Mouse (Mus musculus) forebrain, embryonic 11.5 days (tissue): ENCODE results near the gene Eif2b5. TPM values are rescaled to one million over a fixed set of nuclear protein-coding genes. Genes with fewer than 3 reads are reported as not detected.

Source experiments
- ATAC-seq: fragments of 200-750 bp; cut with Nextera tagmentation; replicated peaks from 2 replicates; pipeline ENCODE4 v1.8.0; 2017; ENCODE audit warnings: moderate TSS enrichment; ENCODE audit not compliant: low FRiP score
- DNase-seq: peaks from one replicate; pipeline ENCODE4 v3.0.0-alpha.2; 2017; ENCODE audit warnings: low spot score
- H3K27ac ChIP-seq: fragments of 300-500 bp; sonication (generic); 2 replicates; pipeline ENCODE4 v1.5.1; 2014; ENCODE audit warnings: low read depth, low read length
- H3K27me3 ChIP-seq: fragments of 300-500 bp; sonication (generic); 2 replicates; pipeline ENCODE4 v1.6.1; 2014; ENCODE audit warnings: mild to moderate bottlenecking, low read length, mixed read lengths; ENCODE audit not compliant: control insufficient read depth, insufficient read depth
- H3K36me3 ChIP-seq: fragments of 300-500 bp; sonication (generic); 2 replicates; pipeline ENCODE4 v1.6.1; 2014; ENCODE audit warnings: mild to moderate bottlenecking, low read length, moderate library complexity, mixed read lengths; ENCODE audit not compliant: control insufficient read depth, insufficient read depth
- H3K4me1 ChIP-seq: fragments of 300-500 bp; sonication (generic); replicated peaks from 2 replicates; pipeline ENCODE4 v1.6.1; 2014; ENCODE audit warnings: low read length, mixed read lengths; ENCODE audit not compliant: control insufficient read depth, insufficient read depth
- H3K4me2 ChIP-seq: fragments of 300-500 bp; sonication (generic); 2 replicates; pipeline ENCODE4 v1.6.1; 2014; ENCODE audit warnings: low read depth, mild to moderate bottlenecking, low read length, moderate library complexity, mixed read lengths; ENCODE audit not compliant: severe bottlenecking
- H3K4me3 ChIP-seq: fragments of 300-500 bp; sonication (generic); 2 replicates; pipeline ENCODE4 v1.5.1; 2014; ENCODE audit warnings: low read depth, low read length
- H3K9ac ChIP-seq: fragments of 300-500 bp; sonication (generic); 2 replicates; pipeline ENCODE4 v1.6.1; 2014; ENCODE audit warnings: low read length
- H3K9me3 ChIP-seq: fragments of 300-500 bp; sonication (generic); 2 replicates; pipeline ENCODE4 v1.6.1; 2016; ENCODE audit warnings: low read length, mixed read lengths; ENCODE audit not compliant: control insufficient read depth
- WGBS: fragments of 180-500 bp; shearing (Covaris S2); extraction: QIAGEN DNeasy Blood & Tissue Kit; methylation state at CpG from one replicate; pipeline ENCODE4 v1.1.7; 2014; 5-methylcytosine and 5-hydroxymethylcytosine counted together
- polyA plus RNA-seq: library from polyadenylated mRNA; unstranded; fragments of >200 nt; fragmentation: Nextera tagmentation; extraction: Ambion mirVana; gene quantifications from 2 replicates; pipeline ENCODE4 v1.2.1, GENCODE M21; 2014

The Eif2b5 gene
- polyA plus RNA-seq, 1 experiment from 2014 or later, result 138 TPM

DNA sequence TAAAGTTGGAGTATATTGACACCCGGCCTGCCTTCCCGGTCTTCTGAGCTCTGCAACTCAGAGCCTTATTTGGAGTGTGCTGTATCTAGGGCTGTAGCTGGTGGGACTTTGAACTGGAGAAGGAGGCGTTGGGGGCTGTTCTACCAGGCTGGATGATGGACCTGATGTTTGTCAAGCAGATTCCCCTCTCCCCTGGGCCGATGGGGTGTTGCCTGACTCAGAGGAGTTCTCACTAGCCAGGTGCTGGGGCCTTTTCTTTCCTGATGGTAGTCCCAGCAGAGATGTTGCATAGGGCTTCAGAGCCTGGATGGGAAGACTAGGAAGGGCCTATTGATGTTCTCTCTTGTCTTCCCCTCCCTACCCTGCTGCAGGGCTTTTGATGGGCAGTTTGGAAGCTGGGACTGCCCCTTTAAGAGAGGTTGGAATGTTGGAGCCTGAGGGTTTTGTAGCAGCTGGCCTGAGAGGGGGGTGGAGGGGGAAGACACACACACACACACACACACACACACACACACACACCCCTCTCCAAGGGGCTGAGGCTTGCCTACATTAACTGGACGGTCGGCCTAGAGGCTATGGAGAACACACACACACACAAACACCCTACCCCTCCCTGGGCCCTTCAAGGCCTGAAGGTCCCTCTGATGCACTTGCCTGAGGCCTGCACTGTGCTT is 19.2 kb downstream of the Eif2b5 start:
- H3K4me1 ChIP-seq, result peaks cover 6% of the 10 kb centered on the region; the same call in 1 of the 2 replicates
- peak overlapping the region; percentile 68 for H3K4me2 ChIP-seq
- no peaks in the 10 kb centered on the region for H3K9me3 ChIP-seq
- peak overlapping the region; percentile 84; the same call in 1 of the 2 replicates for H3K27ac ChIP-seq
- H3K4me3 ChIP-seq, result peak overlapping the region; percentile 92
- WGBS, result under 1% methylated on average over 6 of the region's 6 CpGs
- peak; percentile 80 for DNase-seq
- no peaks in the 10 kb centered on the region for H3K36me3 ChIP-seq
- peak overlapping the region; percentile 97 for H3K9ac ChIP-seq
- ATAC-seq, result peak; percentile 64
- no peaks in the 10 kb centered on the region for H3K27me3 ChIP-seq

DNA sequence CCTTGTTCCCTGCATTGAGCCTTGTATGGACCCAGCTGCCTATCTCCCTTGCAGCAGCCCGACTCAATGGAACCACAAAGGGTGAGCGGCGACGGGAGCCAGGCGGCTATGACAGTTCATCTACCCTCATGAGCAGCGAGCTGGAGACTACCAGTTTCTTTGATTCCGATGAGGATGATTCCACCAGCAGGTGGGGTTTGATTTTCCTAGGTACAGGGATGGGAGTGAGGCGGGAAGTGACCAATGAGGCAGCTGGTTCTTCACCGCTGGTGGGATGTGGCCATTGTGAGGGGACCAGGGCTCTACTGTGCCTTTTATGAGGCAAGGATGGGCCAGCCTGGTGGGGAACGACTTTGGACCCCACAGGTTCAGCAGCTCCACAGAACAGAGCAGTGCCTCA is 25.3 kb downstream of the Eif2b5 start:
- no peaks in the 10 kb centered on the region for H3K4me1 ChIP-seq
- H3K27me3 ChIP-seq, result no peaks in the 10 kb centered on the region
- H3K4me3 ChIP-seq, result no peak overlapping the region
- H3K9me3 ChIP-seq, result no peaks in the 10 kb centered on the region
- no peak overlapping the region for H3K9ac ChIP-seq
- 83% methylated on average over 10 of the region's 10 CpGs for WGBS
- H3K27ac ChIP-seq, result no peak overlapping the region
- H3K4me2 ChIP-seq, result no peak overlapping the region
- DNase-seq, result no peak
- no peak for ATAC-seq
- peaks cover 23% of the 10 kb centered on the region for H3K36me3 ChIP-seq

DNA sequence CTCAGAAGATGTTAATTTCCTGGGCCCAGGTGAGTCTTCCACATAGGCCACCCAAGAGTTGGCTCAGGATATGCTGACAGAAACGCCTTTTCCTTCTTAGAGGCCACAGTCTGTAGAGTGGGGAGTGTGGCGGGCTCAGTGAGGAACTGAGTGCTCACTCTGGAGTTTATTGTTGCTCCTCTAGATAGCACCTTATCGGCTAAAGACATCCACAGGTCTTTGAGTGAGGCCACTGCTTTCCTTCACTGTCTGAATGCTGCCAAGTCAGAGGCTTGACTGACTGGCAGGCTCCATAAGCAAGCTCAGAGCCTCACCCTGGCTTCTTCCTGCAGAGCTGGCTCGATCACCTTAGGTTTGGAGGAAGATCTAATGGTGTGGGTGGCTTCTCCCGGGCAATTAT is 30.2 kb downstream of the Eif2b5 start:
- H3K4me2 ChIP-seq, result no peak overlapping the region
- DNase-seq, result no peak
- peaks cover 32% of the 10 kb centered on the region for H3K36me3 ChIP-seq
- H3K9me3 ChIP-seq, result no peaks in the 10 kb centered on the region
- 0 out of 2 replicates have a peak overlapping the region, but pooled peaks have one; percentile 15 for H3K27ac ChIP-seq
- no peak overlapping the region for H3K9ac ChIP-seq
- ATAC-seq, result no peak
- 91% methylated on average over 5 of the region's 5 CpGs for WGBS
- no peaks in the 10 kb centered on the region for H3K4me1 ChIP-seq
- H3K4me3 ChIP-seq, result no peak overlapping the region
- no peaks in the 10 kb centered on the region for H3K27me3 ChIP-seq

DNA sequence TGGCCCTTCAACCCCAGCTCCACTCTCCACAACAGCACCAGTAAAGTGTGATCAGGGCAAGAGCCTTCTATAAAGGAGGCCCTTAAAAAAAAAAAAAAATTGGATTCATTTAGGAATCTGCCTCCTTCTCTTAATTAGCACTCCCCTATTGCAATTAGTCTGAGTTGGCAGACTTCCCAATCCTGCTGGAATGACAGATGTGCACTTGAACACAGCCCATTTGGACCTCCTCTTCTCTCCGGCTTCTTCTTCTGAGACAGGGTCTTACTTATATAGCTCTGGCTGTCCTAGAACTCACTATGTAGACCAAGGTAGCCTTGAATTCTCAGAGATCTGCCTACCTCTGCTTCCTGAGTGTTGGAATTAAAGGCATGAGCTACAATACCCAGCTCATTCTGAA is 30.8 kb downstream of the Eif2b5 start:
- H3K36me3 ChIP-seq, result peaks cover 28% of the 10 kb centered on the region
- no peak for ATAC-seq
- WGBS, result 89% methylated on average over 1 of the region's 1 CpGs
- DNase-seq, result no peak
- no peaks in the 10 kb centered on the region for H3K4me1 ChIP-seq
- no peak overlapping the region for H3K4me3 ChIP-seq
- no peaks in the 10 kb centered on the region for H3K9me3 ChIP-seq
- H3K9ac ChIP-seq, result no peak overlapping the region
- no peaks in the 10 kb centered on the region for H3K27me3 ChIP-seq
- H3K27ac ChIP-seq, result no peak overlapping the region
- no peak overlapping the region for H3K4me2 ChIP-seq

DNA sequence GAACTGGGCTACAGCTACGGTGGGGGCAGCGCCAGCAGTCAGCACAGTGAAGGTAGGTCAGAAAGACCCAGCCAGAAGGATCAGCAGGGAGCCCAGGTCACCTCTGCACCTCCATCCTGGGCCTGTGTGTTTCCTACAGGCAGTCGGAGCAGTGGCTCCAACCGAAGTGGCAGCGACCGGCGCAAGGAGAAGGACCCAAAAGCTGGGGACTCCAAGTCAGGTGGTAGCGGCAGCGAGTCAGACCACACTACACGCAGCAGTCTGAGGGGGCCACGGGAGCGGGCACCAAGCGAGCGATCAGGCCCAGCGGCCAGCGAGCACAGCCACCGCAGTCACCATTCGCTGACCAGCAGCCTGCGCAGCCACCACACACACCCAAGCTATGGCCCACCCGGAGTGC is 32.3 kb downstream of the Eif2b5 start:
- no peak overlapping the region for H3K4me3 ChIP-seq
- peaks cover under 1% of the 10 kb centered on the region; the same call in 1 of the 2 replicates for H3K4me1 ChIP-seq
- no peaks in the 10 kb centered on the region for H3K9me3 ChIP-seq
- no peak for DNase-seq
- no peak for ATAC-seq
- no peaks in the 10 kb centered on the region for H3K27me3 ChIP-seq
- peaks cover 26% of the 10 kb centered on the region for H3K36me3 ChIP-seq
- WGBS, result 95% methylated on average over 20 of the region's 20 CpGs
- no peak overlapping the region for H3K9ac ChIP-seq
- no peak overlapping the region for H3K4me2 ChIP-seq
- no peak overlapping the region for H3K27ac ChIP-seq

DNA sequence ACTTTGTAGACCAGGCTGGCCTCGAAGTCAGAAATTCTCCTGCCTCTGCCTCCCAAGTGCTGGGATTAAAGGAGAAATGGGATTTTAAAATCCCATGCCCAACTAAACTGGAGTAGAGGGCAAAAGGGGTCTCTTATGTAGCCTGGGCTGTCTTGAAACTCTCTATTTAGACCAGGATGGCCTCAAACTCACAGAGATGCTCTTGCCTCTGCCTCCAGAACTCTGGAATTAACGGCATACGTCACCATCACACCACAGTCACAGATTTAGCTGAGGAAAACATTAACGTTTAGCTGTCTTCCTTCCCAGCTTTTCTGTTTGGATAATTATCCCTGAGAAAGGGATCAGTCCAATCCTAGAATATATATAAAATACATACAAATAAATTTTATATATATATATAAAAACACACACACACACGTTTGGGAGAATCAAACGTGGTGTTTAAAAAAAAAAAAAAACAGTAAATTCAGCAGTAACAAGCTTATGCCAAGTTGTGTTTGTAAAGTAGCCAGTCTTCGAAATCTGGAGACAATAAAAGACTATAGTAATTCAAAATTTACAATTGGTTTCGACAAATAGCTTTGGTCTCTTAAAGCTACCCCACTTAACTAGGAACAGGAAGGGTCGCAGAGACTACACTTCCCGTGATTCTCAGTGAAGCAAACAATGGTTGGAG is 36.1 kb downstream of the Eif2b5 start:
- ATAC-seq (no peak), DNase-seq (no peak)
- H3K27ac ChIP-seq, result no peak overlapping the region
- H3K27me3 ChIP-seq, result no peaks in the 10 kb centered on the region
- H3K36me3 ChIP-seq, result peaks cover 10% of the 10 kb centered on the region; the same call in 1 of the 2 replicates
- H3K4me1 ChIP-seq, result peaks cover 19% of the 10 kb centered on the region; the same call in 1 of the 2 replicates
- WGBS, result 51% methylated on average over 10 of the region's 10 CpGs
- H3K4me2 ChIP-seq, result no peak overlapping the region
- no peak overlapping the region for H3K4me3 ChIP-seq
- H3K9me3 ChIP-seq, result no peaks in the 10 kb centered on the region
- no peak overlapping the region for H3K9ac ChIP-seq

DNA sequence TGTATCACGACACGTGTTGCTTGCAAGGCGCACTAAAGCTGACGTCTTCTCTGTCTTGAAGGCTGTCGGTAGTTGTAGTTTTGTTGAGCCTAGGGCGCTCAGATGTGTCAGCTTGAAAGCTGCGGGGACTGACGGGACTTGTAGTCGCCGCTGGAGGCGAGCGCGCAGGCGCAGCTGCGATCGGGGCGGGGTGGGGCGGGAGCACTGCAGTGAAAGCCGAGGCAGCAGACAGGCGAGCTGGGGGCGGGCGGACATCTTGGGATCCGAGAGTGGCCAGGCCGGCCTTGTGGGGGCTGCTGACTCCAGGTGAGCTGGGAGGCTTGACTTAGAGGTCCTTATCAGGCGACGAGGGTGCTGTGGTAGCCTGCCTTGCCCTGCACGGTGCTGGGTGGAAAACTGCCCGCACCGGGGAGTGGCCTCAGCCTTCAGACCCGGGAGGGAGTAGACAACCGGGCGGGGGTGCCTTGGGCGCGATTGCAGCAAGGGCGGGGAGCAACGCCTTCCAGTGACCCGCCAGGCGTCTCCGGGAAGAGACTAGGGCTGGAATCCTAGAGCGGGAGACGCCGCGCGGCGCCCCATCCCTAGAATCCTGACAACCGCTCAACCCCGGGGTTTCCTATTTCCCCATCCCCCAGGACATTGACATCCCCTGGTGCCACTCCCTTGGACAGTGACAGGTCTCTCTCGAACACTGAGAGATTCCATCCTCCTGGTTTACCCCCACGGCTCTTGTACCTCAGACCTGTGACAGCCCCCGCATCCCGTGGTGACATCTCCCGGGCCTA is 36.9 kb downstream of the Eif2b5 start, which contains the start of gene Ap2m1:
Gene Ap2m1 (plus strand): TSS at position 183 of the 785 bp plus-strand sequence.
- Histone ChIP-seq H3K9me3 (no peaks in the 10 kb centered on the region), H3K9ac (peak within 1 kb of the TSS; percentile 94), H3K27me3 (no peaks in the 10 kb centered on the region), H3K27ac (peak within 1 kb of the TSS; percentile 68), H3K4me3 (peak within 1 kb of the TSS; percentile 88), H3K4me2 (peak within 1 kb of the TSS; percentile 90), H3K4me1 (peaks cover 19% of the 10 kb centered on the region; the same call in 1 of the 2 replicates), H3K36me3 (peaks cover 10% of the 10 kb centered on the region; the same call in 1 of the 2 replicates)
- ATAC-seq, result peak; percentile 97
- under 1% methylated on average over 52 of the region's 52 CpGs for WGBS
- peak; percentile 98 for DNase-seq

DNA sequence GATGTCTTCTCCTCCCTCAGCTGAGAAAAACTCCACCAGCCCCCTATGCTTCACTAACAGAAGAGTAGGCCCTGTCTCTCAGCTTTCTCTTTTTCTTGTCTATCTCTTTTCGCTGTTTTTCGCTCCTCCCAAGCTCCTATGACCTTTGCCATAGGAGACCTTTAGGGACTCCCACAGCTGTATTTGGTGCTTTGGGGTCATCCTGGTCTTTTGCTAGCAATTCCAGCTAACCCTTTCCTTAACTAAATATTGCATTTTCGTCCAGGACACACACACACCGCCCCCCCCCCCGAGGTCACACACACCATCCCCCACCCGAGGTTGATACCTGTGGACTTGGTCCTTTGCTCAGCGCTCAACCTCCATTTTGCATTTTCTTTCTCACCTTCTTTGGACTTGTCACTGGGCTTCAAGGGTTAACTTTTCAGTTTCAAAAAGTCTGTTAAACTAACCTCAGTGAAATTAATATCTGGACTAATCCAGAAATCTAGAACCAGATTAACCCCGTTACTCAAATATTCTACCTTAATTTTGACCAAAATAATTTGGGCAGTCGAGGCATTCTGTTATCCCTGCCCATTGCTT is 37.6 kb downstream of the Eif2b5 start:
- Histone ChIP-seq H3K4me3 (peak overlapping the region; percentile 88), H3K9me3 (no peaks in the 10 kb centered on the region), H3K36me3 (peaks cover 6% of the 10 kb centered on the region; the same call in 1 of the 2 replicates), H3K4me1 (peaks cover 19% of the 10 kb centered on the region; the same call in 1 of the 2 replicates), H3K9ac (peak overlapping the region; percentile 94), H3K4me2 (peak overlapping the region; percentile 90), H3K27ac (no peak overlapping the region), H3K27me3 (no peaks in the 10 kb centered on the region)
- ATAC-seq, result no peak
- no peak for DNase-seq
- 33% methylated on average over 9 of the region's 9 CpGs for WGBS
